Mouse (Mus musculus): ENCODE measurements around the gene Kat14. TPM values are rescaled to one million over a fixed set of nuclear protein-coding genes. Genes with fewer than 3 reads are reported as not detected.

The Kat14 gene
- total RNA-seq, 4 experiments from 2014 or later: 22.9 to 30.2 (median 27.5) TPM

Other genes with a start within 250 kb of the Kat14 start
- 10 to 100 TPM; 14.5 to 18.5 (median 17.3) TPM for gene Mgme1, start 98.3 kb upstream of the Kat14 start, total RNA-seq (2022)
- 10 to 100 TPM; 56.1 to 62.3 (median 59.5) TPM for gene Snx5, start 98.1 kb upstream of the Kat14 start, total RNA-seq (2022)
- gene Ovol2, start 36.8 kb upstream of the Kat14 start, total RNA-seq (2022): not detected
- 10 to 100 TPM in 2 of 4 experiments, 1 to 10 TPM in 2; 8.9 to 13.3 (median 10.7) TPM for gene Pet117, start within 50 bp of the Kat14 start, total RNA-seq (2022)
- 1 to 10 TPM in 2 of 4 experiments, under 1 TPM in 2; 0.57 to 4.0 (median 0.98) TPM for gene Dzank1, start 158.4 kb downstream of the Kat14 start, total RNA-seq (2022)
- gene Polr3f, start 158.7 kb downstream of the Kat14 start, total RNA-seq (2022): 10 to 100 TPM; 10.6 to 12.8 (median 11.5) TPM
- gene Rbbp9, start 181.9 kb downstream of the Kat14 start, total RNA-seq (2022): 10 to 100 TPM; 10.9 to 13.2 (median 11.6) TPM
- gene Sec23b, start 187.2 kb downstream of the Kat14 start, total RNA-seq (2022): 10 to 100 TPM; 16.8 to 22.9 (median 19.1) TPM
- 100 to 1,000 TPM in 1 of 4 experiments, 10 to 100 TPM in 3; 84.8 to 108 (median 94.5) TPM for gene Smim26, start 225.1 kb downstream of the Kat14 start, total RNA-seq (2022)
- 10 to 100 TPM; 15.4 to 19.0 (median 17.6) TPM for gene Dtd1, start 230.9 kb downstream of the Kat14 start, total RNA-seq (2022)